Mouse (Mus musculus): ENCODE data around the gene Cd320.

DNA sequence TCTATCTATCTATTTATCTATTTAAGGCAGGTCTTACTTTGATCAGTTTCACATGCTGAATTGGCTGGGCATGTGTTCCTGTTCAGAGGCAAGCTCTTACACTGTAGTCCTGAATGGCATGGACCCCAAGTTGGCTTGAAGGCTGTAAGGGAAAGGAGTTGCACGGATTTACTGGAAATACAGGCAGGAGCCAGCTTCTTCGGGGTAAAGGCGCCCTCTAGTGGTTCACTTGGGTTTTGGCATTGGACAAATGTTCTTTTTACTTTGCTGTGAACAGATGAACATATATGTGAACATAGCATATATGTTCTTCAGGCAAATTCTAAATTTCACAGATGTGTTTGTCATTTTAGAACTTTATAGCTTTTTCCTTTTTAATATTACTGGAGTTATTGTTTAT is 16.0 kb upstream of the Cd320 start:
- peak; percentile 93 for TF ChIP-seq CTCF (conservative IDR thresholded peaks at IDR 0.05; ENCODE audit: low read length)
- TF ChIP-seq POU5F1 (IDR thresholded peaks at IDR 0.05; ENCODE audit: borderline replicate concordance, low read length) = no peak
- TF ChIP-seq NANOG (IDR thresholded peaks at IDR 0.05; ENCODE audit: borderline replicate concordance, low read length) = no peak
